Mouse (Mus musculus): ENCODE results near the gene Pkib. TPM values are rescaled to one million over a fixed set of nuclear protein-coding genes. Genes with fewer than 3 reads are reported as not detected.

The Pkib gene
- polyA plus RNA-seq, 1 experiment, result 384 TPM

- Histone ChIP-seq H3K27me3 (ENCODE audit: control insufficient read depth, insufficient read depth, low read length) (no peaks in the 10 kb centered on the region), H3K36me3 (ENCODE audit: control insufficient read depth, insufficient read depth, low read length) (no peaks in the 10 kb centered on the region), H3K4me1 (ENCODE audit: control insufficient read depth, insufficient read depth, low read length) (peaks cover 5% of the 10 kb centered on the region), H3K27ac (ENCODE audit: control insufficient read depth, insufficient read depth, low read depth, low read length) (no peak overlapping the region), H3K4me3 (ENCODE audit: control insufficient read depth, low read depth, low read length) (no peak overlapping the region)
- no peak for TF ChIP-seq CTCF (IDR thresholded peaks at IDR 0.05; ENCODE audit: control insufficient read depth, insufficient read depth, insufficient replicate concordance, low read depth, low read length)
- TF ChIP-seq POLR2A (IDR thresholded peaks at IDR 0.05; ENCODE audit: control insufficient read depth, low read depth, low read length), result no peak
Observed at GRCm38 (mm10) chr10:57630557-57630956, 1.2 kb upstream of the Pkib start.

GRCm38 (mm10) chr10:57632868-57633240 is 1.1 kb downstream of the Pkib start:
- TF ChIP-seq POLR2A (IDR thresholded peaks at IDR 0.05; ENCODE audit: control insufficient read depth, low read depth, low read length) (no peak), CTCF (IDR thresholded peaks at IDR 0.05; ENCODE audit: control insufficient read depth, insufficient read depth, insufficient replicate concordance, low read depth, low read length) (no peak)
- no peak overlapping the region for H3K27ac ChIP-seq (ENCODE audit: control insufficient read depth, insufficient read depth, low read depth, low read length)
- H3K36me3 ChIP-seq (ENCODE audit: control insufficient read depth, insufficient read depth, low read length), result no peaks in the 10 kb centered on the region
- H3K4me1 ChIP-seq (ENCODE audit: control insufficient read depth, insufficient read depth, low read length), result peaks cover 5% of the 10 kb centered on the region
- no peaks in the 10 kb centered on the region for H3K27me3 ChIP-seq (ENCODE audit: control insufficient read depth, insufficient read depth, low read length)
- H3K4me3 ChIP-seq (ENCODE audit: control insufficient read depth, low read depth, low read length), result no peak overlapping the region

GRCm38 (mm10) chr10:57636970-57637369 is 5.2 kb downstream of the Pkib start:
- H3K27ac ChIP-seq (ENCODE audit: control insufficient read depth, insufficient read depth, low read depth, low read length), result no peak overlapping the region
- peaks cover 3% of the 10 kb centered on the region for H3K4me1 ChIP-seq (ENCODE audit: control insufficient read depth, insufficient read depth, low read length)
- TF ChIP-seq CTCF (IDR thresholded peaks at IDR 0.05; ENCODE audit: control insufficient read depth, insufficient read depth, insufficient replicate concordance, low read depth, low read length) (no peak), POLR2A (IDR thresholded peaks at IDR 0.05; ENCODE audit: control insufficient read depth, low read depth, low read length) (no peak)
- no peaks in the 10 kb centered on the region for H3K36me3 ChIP-seq (ENCODE audit: control insufficient read depth, insufficient read depth, low read length)
- no peaks in the 10 kb centered on the region for H3K27me3 ChIP-seq (ENCODE audit: control insufficient read depth, insufficient read depth, low read length)
- H3K4me3 ChIP-seq (ENCODE audit: control insufficient read depth, low read depth, low read length), result no peak overlapping the region

GRCm38 (mm10) chr10:57638250-57638649 is 6.5 kb downstream of the Pkib start:
- Histone ChIP-seq H3K27ac (ENCODE audit: control insufficient read depth, insufficient read depth, low read depth, low read length) (no peak overlapping the region), H3K27me3 (ENCODE audit: control insufficient read depth, insufficient read depth, low read length) (no peaks in the 10 kb centered on the region), H3K4me1 (ENCODE audit: control insufficient read depth, insufficient read depth, low read length) (no peaks in the 10 kb centered on the region), H3K36me3 (ENCODE audit: control insufficient read depth, insufficient read depth, low read length) (no peaks in the 10 kb centered on the region), H3K4me3 (ENCODE audit: control insufficient read depth, low read depth, low read length) (no peak overlapping the region)
- no peak for TF ChIP-seq POLR2A (IDR thresholded peaks at IDR 0.05; ENCODE audit: control insufficient read depth, low read depth, low read length)

GRCm38 (mm10) chr10:57639540-57639939 is 7.8 kb downstream of the Pkib start:
- Histone ChIP-seq H3K36me3 (ENCODE audit: control insufficient read depth, insufficient read depth, low read length) (no peaks in the 10 kb centered on the region), H3K27me3 (ENCODE audit: control insufficient read depth, insufficient read depth, low read length) (no peaks in the 10 kb centered on the region), H3K4me3 (ENCODE audit: control insufficient read depth, low read depth, low read length) (no peak overlapping the region), H3K27ac (ENCODE audit: control insufficient read depth, insufficient read depth, low read depth, low read length) (no peak overlapping the region), H3K4me1 (ENCODE audit: control insufficient read depth, insufficient read depth, low read length) (no peaks in the 10 kb centered on the region)
- TF ChIP-seq POLR2A (IDR thresholded peaks at IDR 0.05; ENCODE audit: control insufficient read depth, low read depth, low read length) (no peak), CTCF (IDR thresholded peaks at IDR 0.05; ENCODE audit: control insufficient read depth, insufficient read depth, insufficient replicate concordance, low read depth, low read length) (no peak)

GRCm38 (mm10) chr10:57653297-57653696 is 21.5 kb downstream of the Pkib start:
- Histone ChIP-seq H3K4me3 (ENCODE audit: control insufficient read depth, low read depth, low read length) (no peak overlapping the region), H3K27ac (ENCODE audit: control insufficient read depth, insufficient read depth, low read depth, low read length) (no peak overlapping the region), H3K36me3 (ENCODE audit: control insufficient read depth, insufficient read depth, low read length) (no peaks in the 10 kb centered on the region), H3K4me1 (ENCODE audit: control insufficient read depth, insufficient read depth, low read length) (no peaks in the 10 kb centered on the region), H3K27me3 (ENCODE audit: control insufficient read depth, insufficient read depth, low read length) (no peaks in the 10 kb centered on the region)
- TF ChIP-seq POLR2A (IDR thresholded peaks at IDR 0.05; ENCODE audit: control insufficient read depth, low read depth, low read length) (no peak), CTCF (IDR thresholded peaks at IDR 0.05; ENCODE audit: control insufficient read depth, insufficient read depth, insufficient replicate concordance, low read depth, low read length) (no peak)

GRCm38 (mm10) chr10:57660505-57660904 is 28.7 kb downstream of the Pkib start:
- H3K4me3 ChIP-seq (ENCODE audit: control insufficient read depth, low read depth, low read length), result no peak overlapping the region

GRCm38 (mm10) chr10:57663758-57664157 is 32.0 kb downstream of the Pkib start:
- no peaks in the 10 kb centered on the region for H3K27me3 ChIP-seq (ENCODE audit: control insufficient read depth, insufficient read depth, low read length)
- no peaks in the 10 kb centered on the region for H3K4me1 ChIP-seq (ENCODE audit: control insufficient read depth, insufficient read depth, low read length)
- H3K4me3 ChIP-seq (ENCODE audit: control insufficient read depth, low read depth, low read length), result no peak overlapping the region
- TF ChIP-seq POLR2A (IDR thresholded peaks at IDR 0.05; ENCODE audit: control insufficient read depth, low read depth, low read length) (no peak), CTCF (IDR thresholded peaks at IDR 0.05; ENCODE audit: control insufficient read depth, insufficient read depth, insufficient replicate concordance, low read depth, low read length) (no peak)
- no peak overlapping the region for H3K27ac ChIP-seq (ENCODE audit: control insufficient read depth, insufficient read depth, low read depth, low read length)
- no peaks in the 10 kb centered on the region for H3K36me3 ChIP-seq (ENCODE audit: control insufficient read depth, insufficient read depth, low read length)

More at GRCm38 (mm10) chr10:57660505-57660904, 28.7 kb downstream of the Pkib start:
- no peaks in the 10 kb centered on the region for H3K36me3 ChIP-seq (ENCODE audit: control insufficient read depth, insufficient read depth, low read length)
- no peak overlapping the region for H3K27ac ChIP-seq (ENCODE audit: control insufficient read depth, insufficient read depth, low read depth, low read length)
- no peaks in the 10 kb centered on the region for H3K27me3 ChIP-seq (ENCODE audit: control insufficient read depth, insufficient read depth, low read length)
- no peaks in the 10 kb centered on the region for H3K4me1 ChIP-seq (ENCODE audit: control insufficient read depth, insufficient read depth, low read length)
- TF ChIP-seq CTCF (IDR thresholded peaks at IDR 0.05; ENCODE audit: control insufficient read depth, insufficient read depth, insufficient replicate concordance, low read depth, low read length) (no peak), POLR2A (IDR thresholded peaks at IDR 0.05; ENCODE audit: control insufficient read depth, low read depth, low read length) (no peak)

Measured in testis, adult 2 months (tissue).